Mouse (Mus musculus): ENCODE measurements around the gene Mdm2.

DNA sequence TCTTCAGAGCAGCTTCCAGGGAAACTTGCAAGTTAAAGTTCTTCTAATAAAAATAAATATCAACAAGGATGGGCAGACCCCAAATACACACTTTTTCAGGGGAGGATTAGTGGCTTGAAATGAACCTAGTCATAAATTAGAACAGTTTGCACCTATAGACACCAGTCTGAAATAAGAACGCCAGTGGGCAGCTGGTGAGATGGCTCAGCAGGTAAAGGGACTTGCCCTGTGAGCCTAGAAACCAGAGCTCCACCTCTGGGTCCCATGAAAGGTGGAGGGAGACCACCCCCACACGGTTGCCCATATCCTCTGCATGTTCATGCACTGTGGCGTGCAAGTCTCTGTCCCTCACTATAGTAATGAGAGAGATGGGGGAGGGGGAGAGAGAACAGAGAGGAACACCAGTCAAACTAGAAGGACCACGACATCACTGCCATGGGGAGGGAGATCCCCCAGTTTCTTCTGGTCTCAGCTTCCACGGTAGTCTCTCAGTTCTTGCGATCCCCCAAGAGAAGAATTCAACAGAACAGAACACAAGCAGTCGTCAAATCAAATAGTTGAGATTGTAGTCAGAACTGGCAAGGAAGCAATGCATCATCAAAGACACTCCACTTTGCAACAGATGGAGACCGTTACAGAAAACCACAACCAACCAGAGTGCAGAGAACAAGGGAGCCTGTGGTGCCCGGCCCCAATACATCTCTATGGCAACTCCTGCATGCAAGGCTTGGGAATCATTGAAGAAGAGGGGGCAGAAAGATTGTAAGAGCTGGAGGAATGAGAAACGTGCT lies 58.8 kb downstream of the Mdm2 start:
- TF ChIP-seq CTCF (IDR thresholded peaks at IDR 0.05; ENCODE audit: control insufficient read depth, insufficient read depth, low read length) (no peak), POLR2A (IDR thresholded peaks at IDR 0.05; ENCODE audit: borderline replicate concordance, control insufficient read depth, low read depth, low read length) (no peak)
